Mouse (Mus musculus) urinary bladder, postnatal 14 days (tissue): ENCODE results near the gene Sgip1.

ENCODE experiments used
- DNase-seq: peaks from one replicate; pipeline ENCODE4 v3.0.0; 2021; ENCODE audit warnings: low spot score

The Sgip1 gene

GRCm38 (mm10) chr4:102899683-102900082 is 158.6 kb downstream of the Sgip1 start:
- no peak for DNase-seq

DNA sequence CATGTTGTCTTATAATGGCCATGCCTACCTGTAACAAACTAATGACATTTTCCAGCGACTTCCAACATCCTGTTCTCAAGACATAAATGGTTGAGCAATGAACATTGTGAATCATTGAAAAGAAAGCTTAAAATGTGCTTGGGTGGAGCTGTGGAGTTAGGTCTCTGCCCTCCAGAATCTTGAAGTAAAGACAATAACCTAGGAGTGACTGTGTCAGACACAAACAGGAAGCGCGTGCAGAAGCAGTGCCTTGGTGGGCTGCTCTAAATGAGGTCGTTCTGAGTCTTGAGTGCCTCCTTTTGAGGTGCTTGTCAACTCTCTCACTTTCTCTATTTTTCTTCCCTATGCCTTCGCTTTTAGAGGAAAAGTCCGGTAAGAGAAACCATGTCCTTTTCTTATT is 159.1 kb downstream of the Sgip1 start:
- DNase-seq = no peak

GRCm38 (mm10) chr4:102907843-102908427 is 166.8 kb downstream of the Sgip1 start:
- DNase-seq = no peak

DNA sequence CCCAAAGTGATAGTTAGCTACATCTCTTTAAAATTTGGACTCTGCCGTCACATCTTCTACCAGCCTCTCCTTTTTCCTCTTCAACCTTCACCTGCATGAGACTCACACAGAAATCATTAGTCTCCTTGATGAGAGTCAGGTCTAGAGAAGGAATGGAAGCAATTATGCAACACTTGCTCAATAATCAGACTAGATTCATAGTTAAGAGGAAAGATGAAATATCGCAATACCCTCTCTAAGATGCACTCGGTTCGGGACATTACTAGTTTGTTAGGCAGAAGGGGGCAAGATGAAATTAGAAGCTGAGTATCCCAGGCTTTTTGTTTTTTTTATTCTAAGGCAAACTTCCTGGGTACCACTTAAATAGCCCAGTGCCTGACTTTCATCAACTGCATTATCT is 169.1 kb downstream of the Sgip1 start:
- no peak for DNase-seq

GRCm38 (mm10) chr4:102913176-102913575 is 172.1 kb downstream of the Sgip1 start:
- no peak for DNase-seq

DNA sequence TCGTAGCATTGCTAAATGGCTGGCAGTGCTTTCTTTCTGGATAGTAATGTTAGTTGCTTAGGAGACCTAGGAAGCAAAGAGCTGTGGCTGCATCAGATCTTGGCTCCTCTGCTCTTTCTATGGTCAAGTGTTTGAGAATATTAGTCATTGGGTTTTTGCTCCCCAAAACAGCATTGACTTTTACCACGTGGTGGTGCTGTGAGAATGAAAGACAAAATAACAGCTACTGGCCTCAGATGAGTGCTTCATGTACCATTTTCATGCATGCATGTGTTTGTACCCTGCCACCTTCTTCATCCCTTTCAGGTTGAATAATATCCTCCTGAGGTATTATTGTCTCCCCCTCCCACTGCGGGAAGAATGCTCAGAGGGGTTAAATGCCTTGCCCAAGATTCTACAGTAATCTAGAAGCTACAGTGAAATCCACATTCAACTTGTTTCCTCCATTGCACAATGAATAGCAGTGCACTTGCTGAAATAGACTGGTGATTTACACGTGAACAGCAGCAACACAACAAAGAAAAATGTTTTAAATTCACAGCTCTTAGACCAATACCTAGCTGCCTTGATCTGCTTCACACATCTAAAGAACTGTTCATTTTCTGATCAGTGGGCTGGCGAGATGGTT is 172.7 kb downstream of the Sgip1 start:
- DNase-seq = no peak

DNA sequence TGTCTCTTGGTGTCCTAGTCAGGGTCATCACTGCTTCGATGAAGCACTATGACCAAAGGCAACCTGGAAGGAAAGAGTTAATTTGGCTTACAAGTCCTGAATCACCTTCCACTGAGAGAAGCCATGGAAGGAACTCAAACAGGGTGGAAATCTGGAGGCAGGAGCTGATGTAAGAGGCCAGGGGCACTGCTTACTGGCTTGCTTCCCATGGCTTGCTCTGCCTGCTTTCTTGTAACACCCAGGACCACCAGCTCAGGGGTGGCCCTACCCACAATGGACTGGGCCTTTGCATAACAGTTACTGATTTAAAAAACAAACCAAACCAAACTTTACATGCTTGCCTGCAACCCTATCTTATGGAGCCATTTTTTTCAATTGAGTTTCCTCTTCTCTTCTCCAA is 177.1 kb downstream of the Sgip1 start:
- no peak for DNase-seq

DNA sequence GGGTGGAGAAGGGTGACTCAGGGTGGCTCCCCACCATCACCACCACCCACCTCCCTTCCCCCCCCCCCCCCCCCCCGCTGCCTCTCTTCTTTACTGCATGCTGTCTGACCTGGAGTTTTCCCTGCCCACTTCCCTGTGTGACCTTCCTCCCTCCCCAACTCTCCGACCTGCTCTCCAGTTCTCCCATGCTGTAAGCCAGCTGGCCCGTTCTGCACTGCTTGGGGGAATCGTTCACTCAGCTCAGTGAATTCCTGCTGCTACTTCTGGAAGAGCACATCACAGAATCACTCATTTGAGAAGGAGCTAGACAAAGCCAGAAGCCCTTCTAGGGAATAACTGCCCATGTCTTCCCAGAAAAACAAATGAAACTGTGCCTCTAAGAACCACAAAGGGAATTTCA is 188.4 kb downstream of the Sgip1 start:
- no peak for DNase-seq

DNA sequence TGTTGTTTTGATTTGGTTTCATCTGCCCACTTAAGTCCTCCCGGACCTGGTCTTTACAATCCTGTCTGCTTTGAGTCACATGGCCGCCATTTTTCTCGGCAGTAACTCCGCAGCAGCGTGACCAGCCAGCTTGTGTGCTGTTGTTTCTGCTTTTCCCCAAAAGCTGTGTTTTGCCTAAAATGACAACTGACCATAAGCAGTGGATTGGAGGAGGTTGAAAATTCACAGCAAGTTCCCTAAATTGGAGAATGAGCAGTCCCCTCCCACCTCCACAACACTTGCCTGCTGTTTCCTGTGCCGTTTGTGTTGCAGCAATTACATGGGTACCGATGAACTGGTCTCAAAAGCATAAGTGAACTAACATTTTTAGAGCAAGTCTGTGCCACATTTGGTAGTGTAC is 189.6 kb downstream of the Sgip1 start:
- no peak for DNase-seq

DNA sequence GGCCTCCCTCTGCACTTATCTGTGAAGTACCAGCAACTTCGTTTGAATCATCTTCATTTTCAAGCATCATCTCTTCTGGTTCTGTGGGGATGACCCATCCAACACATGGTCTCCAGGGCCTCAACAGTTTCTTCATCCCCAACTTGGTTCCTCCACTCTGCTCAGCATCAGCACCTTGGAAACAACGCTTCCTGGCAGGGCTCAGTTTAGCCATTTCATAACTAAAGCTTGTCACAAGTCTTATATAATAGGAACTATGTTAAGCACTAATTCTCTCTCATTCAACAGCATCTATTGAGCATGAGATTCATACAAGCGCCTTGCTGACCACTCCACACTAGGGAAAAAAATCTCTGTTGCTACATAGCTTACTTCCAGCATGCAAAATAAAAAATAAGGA is 199.2 kb downstream of the Sgip1 start:
- DNase-seq = no peak

DNA sequence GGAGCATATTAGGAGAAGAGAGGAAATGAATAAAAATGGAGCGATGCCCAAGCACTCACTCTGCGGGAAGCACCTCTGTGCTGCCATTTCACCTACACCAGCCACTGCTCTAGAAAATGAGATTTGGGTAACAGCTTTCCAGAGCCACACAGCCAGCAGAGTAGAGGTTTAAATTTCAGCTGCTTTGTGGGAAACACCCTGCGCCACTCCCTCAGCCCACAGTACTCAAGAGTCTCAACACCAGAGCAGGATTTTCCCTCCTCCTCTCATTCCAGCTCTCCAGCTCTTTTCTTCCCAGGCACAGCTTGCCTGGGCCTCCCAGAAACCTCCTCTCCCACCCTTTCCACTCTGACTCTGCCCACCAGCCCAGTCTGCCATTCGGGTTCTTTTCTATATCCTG is 199.6 kb downstream of the Sgip1 start:
- no peak for DNase-seq

- no peak for DNase-seq
Observed at GRCm38 (mm10) chr4:102944325-102944724, 203.2 kb downstream of the Sgip1 start.

DNA sequence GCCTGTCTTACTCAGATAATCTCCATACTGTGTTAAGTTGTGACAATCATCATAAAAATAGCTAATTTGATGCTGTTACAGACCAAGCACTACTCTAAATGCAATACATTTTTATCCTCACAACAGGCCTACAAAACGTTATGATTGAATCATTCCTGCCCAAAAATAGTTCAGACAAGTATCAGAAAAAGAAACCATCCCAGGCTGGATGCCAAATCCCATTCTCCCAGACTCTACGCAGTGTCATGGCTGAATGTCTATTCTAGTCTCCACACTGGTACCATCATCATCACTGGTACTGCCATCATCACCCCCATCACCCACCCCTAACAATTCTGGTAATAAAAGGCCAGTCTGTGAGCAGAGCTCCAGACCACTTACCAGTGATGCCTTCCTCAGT is 211.4 kb downstream of the Sgip1 start:
- no peak for DNase-seq

GRCm38 (mm10) chr4:102955294-102955956 is 214.3 kb downstream of the Sgip1 start:
- DNase-seq = no peak

GRCm38 (mm10) chr4:102959409-102959808 is 218.3 kb downstream of the Sgip1 start:
- no peak for DNase-seq

GRCm38 (mm10) chr4:102964174-102964573 is 223.1 kb downstream of the Sgip1 start:
- DNase-seq = no peak

- DNase-seq = no peak
Observed at GRCm38 (mm10) chr4:102967811-102968210, 226.7 kb downstream of the Sgip1 start.

DNA sequence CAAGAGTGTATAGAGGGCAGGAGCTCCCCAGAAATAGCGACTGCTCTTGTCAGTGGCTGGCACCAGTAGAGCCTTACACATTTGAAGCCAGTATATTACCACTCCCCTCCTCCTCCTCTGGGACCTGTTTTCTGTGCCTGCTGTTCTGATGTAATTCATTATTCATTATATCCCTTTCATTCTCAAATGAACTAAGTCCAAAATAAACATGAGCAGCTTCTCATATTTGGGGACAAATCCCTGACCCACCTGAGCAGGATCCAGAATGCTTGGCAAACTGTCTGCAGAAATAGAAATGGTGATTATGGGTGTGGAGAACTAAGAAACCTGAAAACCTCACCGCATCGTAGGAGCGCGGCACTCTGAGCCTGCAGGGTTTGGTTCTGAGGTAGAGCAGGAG is 228.5 kb downstream of the Sgip1 start:
- DNase-seq = no peak

DNA sequence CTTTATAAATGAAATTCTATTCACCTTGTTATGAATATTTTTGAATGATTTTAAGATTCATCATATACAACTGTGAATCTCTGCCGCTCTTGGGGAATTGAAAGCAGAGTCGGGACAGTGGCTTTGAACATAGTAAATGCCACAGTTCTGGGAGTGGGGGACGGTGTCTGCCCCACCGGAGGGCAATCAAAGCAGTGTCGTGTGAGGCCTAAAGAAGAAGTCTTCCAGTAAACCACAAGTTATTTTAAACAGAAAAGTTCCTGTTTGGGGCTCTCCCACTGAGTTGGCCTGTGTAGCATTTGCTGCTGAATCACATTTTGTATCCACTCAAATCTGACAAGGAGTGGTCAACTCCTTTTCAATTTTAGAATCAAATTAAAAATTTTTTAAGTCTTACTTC is 230.1 kb downstream of the Sgip1 start:
- no peak for DNase-seq

GRCm38 (mm10) chr4:102972071-102972470 is 231.0 kb downstream of the Sgip1 start:
- DNase-seq = no peak

DNA sequence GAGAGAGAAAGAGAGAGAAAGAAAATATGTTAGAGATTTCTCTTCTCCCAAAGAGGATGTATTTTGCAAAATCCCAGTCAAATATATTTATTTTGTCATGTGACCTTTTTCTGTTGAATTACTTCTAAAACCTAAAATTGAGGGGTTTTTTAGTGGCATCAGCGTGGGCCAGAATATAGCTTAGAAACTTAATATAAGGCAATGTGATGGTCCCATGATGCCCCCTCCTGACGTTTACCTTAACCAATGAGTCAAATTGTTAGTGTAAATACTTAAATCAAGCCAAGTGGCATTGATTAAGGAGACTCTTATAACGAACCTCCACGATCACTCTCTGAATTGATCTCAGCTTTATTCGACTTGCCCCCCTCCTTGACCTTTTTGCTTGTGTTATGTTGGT is 233.1 kb downstream of the Sgip1 start:
- DNase-seq = no peak

GRCm38 (mm10) chr4:102976290-102977275 is 235.5 kb downstream of the Sgip1 start:
- no peak for DNase-seq
